Mouse (Mus musculus): ENCODE results near the gene Slc9a6. TPM values are rescaled to one million over a fixed set of nuclear protein-coding genes. Genes with fewer than 3 reads are reported as not detected.

Gene Slc9a6
- polyA plus RNA-seq, 1 experiment from 2014 or later, result 31.2 TPM

DNA sequence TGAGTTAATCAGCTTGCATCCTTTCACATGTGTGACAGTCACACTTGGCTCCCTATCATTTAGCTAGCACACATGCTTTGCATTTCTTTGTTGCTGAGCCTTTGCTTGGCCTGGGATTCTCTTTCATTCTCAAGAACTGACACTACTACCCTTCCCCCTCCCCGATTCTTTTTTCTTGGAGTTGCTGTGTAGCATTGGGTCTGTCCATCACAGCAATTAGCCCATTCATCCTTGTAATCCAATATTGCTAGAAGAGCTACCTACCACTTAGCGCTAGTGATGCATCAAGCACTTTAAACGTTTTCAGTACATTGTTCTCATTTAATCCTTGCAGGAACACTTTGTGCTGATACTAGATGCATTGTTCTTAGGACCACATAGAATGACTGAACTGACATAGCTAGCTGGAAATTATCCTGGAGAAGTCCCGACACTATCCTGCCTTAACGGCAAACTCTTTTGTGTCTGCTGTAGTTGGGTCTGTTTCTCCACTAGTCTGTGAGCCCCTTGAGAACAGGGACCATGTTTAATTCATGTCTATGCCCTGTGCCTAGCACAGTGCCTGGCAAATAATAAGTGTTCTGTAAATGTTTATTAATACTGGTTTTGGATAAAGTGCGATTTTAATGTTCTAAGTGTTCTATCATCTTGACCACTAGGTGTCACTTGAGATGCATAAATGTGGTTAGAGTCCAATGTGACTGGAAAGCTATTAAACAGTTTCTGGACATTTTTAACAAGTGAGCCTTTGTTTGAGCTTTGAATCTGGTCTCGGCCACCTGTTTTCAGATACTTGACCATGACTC is 40.2 kb downstream of the Slc9a6 start:
- no peaks in the 10 kb centered on the region for H3K27me3 ChIP-seq (replicated peaks)
- no peaks in the 10 kb centered on the region for H3K9me3 ChIP-seq
- H3K9ac ChIP-seq, result no peak overlapping the region
- ATAC-seq (ENCODE audit: low FRiP score, low read depth), result no peak
- no peaks in the 10 kb centered on the region for H3K4me1 ChIP-seq
- no peak overlapping the region for H3K4me3 ChIP-seq
- H3K36me3 ChIP-seq, result no peaks in the 10 kb centered on the region
- H3K27ac ChIP-seq, result no peak overlapping the region
- no peak overlapping the region for H3K4me2 ChIP-seq (replicated peaks)
- WGBS, result 64% methylated on average over 7 of the region's 7 CpGs

DNA sequence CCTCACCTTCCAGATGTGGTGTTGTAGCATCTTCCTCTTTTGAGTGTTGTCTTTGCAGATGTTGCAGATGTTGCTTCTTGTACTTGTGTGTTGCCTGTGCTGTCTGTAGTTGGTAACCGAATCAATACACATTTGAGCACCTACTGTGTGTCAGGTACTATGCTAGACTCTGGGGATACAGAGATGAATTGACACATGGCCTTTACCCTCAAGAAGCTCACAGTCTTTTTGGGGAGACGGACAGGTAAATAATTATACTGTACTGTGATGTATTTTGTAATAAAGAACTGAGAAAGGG is 40.7 kb downstream of the Slc9a6 start:
- H3K4me1 ChIP-seq, result no peaks in the 10 kb centered on the region
- no peaks in the 10 kb centered on the region for H3K36me3 ChIP-seq
- H3K9me3 ChIP-seq, result no peaks in the 10 kb centered on the region
- H3K9ac ChIP-seq, result no peak overlapping the region
- no peaks in the 10 kb centered on the region for H3K27me3 ChIP-seq (replicated peaks)
- no peak overlapping the region for H3K27ac ChIP-seq
- no peak overlapping the region for H3K4me3 ChIP-seq
- ATAC-seq (ENCODE audit: low FRiP score, low read depth), result no peak
- no peak overlapping the region for H3K4me2 ChIP-seq (replicated peaks)
- 85% methylated on average over 2 of the region's 2 CpGs for WGBS

DNA sequence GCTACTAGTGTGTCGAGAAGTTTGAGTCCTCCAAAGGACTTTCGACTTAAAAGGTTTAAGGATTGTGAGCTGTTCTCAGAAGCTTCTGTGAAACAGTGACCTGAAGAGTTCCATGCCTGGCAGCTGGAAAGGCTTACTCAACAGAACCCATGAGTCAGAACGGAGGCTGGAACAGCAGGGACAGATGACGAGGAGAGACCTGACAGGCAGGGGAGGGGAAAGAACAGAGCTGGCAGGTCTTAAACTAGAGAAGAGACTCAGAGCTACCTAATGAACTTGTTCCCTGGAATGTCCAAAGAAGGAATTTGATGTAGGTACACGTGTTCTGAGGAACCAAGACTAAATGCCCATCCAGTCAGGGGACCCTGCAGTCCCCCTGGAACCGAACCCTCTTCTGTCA is 41.3 kb downstream of the Slc9a6 start:
- no peak overlapping the region for H3K4me3 ChIP-seq
- no peaks in the 10 kb centered on the region for H3K27me3 ChIP-seq (replicated peaks)
- H3K36me3 ChIP-seq, result no peaks in the 10 kb centered on the region
- H3K9me3 ChIP-seq, result no peaks in the 10 kb centered on the region
- no peak for ATAC-seq (ENCODE audit: low FRiP score, low read depth)
- 80% methylated on average over 6 of the region's 6 CpGs for WGBS
- H3K4me2 ChIP-seq (replicated peaks), result no peak overlapping the region
- H3K9ac ChIP-seq, result no peak overlapping the region
- H3K4me1 ChIP-seq, result no peaks in the 10 kb centered on the region
- H3K27ac ChIP-seq, result no peak overlapping the region

DNA sequence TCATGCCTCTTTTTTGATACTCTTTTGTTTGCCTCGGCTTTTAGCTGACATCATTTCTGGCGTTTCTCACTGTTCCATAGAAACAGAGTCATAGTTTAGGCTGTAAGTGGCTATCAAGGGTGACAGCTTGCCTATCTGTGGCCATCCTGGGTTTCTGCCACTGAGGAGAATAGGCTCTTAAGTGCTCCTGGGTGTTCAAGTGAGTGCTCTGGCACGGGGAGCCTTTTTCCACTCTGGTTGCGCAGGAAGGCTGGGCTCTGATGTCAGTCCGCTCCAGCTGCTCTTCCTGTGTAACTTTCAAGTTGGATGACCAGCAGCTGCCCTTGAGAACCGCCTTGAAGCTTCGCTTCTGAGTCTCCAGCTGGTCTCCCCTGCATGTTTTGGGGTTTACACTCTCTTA is 42.2 kb downstream of the Slc9a6 start:
- Histone ChIP-seq H3K9ac (no peak overlapping the region), H3K36me3 (no peaks in the 10 kb centered on the region), H3K27ac (no peak overlapping the region), H3K27me3 (replicated peaks) (no peaks in the 10 kb centered on the region), H3K4me1 (no peaks in the 10 kb centered on the region), H3K9me3 (no peaks in the 10 kb centered on the region), H3K4me2 (replicated peaks) (no peak overlapping the region), H3K4me3 (no peak overlapping the region)
- 80% methylated on average over 7 of the region's 7 CpGs for WGBS
- no peak for ATAC-seq (ENCODE audit: low FRiP score, low read depth)

DNA sequence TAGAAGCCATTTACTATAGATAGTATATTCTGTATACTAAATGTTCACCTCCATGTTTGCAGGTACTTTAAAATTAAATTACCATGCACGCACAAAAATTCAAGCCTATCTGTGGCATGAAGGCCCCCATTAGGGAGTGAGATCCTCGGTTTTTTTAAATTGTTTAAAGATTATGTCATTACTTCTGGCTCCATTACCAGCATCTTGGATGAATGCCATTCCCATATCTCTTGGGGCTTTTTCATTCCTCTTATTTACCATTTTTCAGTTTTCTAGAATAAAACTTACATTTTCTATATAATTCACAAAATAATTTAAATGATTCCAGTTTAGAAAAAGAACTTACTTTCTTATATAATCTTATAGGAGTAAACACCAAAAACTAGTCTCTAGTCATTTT is 46.1 kb downstream of the Slc9a6 start:
- Histone ChIP-seq H3K4me3 (no peak overlapping the region), H3K9me3 (no peaks in the 10 kb centered on the region), H3K36me3 (no peaks in the 10 kb centered on the region), H3K9ac (no peak overlapping the region), H3K27ac (no peak overlapping the region), H3K4me2 (replicated peaks) (no peak overlapping the region), H3K4me1 (no peaks in the 10 kb centered on the region), H3K27me3 (replicated peaks) (no peaks in the 10 kb centered on the region)
- WGBS, result 80% methylated on average over 2 of the region's 2 CpGs
- ATAC-seq (ENCODE audit: low FRiP score, low read depth), result no peak

DNA sequence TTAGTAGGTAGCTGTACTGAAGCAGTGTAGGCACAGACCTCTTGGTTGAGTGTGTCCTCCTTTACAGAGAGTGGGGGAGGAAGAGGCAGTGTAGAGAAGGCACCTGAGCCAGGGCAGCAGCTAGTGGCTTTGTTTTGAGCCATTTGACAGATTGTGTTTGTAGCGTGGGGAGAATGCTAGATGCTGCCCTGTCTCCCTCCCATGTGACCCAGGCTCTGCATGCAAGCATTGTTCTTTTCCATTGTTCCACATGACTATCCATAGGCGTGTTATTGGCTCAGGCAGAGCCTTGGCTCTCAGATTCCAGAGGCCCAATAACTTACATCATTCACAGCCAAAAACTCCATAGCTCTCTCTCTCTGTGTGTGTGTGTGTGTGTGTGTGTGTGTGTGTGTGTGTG is 49.7 kb downstream of the Slc9a6 start:
- Histone ChIP-seq H3K9ac (no peak overlapping the region), H3K9me3 (no peaks in the 10 kb centered on the region), H3K4me2 (replicated peaks) (no peak overlapping the region), H3K27ac (no peak overlapping the region), H3K27me3 (replicated peaks) (no peaks in the 10 kb centered on the region), H3K36me3 (no peaks in the 10 kb centered on the region), H3K4me3 (no peak overlapping the region), H3K4me1 (no peaks in the 10 kb centered on the region)
- WGBS, result 42% methylated on average over 2 of the region's 2 CpGs
- no peak for ATAC-seq (ENCODE audit: low FRiP score, low read depth)

DNA sequence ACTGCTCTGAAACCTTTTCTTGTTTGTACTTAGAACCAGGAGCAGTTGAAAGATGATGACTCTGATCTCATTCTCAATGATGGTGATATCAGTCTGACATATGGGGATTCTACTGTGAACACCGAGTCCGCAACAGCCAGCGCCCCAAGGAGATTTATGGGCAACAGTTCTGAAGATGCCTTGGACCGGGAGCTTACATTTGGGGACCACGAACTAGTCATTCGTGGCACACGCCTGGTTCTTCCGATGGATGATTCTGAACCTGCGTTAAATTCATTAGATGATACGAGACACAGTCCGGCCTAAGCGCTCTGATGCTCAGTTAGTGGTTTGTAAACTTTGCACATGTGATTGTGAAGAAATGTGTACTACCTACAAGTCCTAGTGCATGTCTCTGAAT is 51.6 kb downstream of the Slc9a6 start:
- ATAC-seq (ENCODE audit: low FRiP score, low read depth), result no peak

DNA sequence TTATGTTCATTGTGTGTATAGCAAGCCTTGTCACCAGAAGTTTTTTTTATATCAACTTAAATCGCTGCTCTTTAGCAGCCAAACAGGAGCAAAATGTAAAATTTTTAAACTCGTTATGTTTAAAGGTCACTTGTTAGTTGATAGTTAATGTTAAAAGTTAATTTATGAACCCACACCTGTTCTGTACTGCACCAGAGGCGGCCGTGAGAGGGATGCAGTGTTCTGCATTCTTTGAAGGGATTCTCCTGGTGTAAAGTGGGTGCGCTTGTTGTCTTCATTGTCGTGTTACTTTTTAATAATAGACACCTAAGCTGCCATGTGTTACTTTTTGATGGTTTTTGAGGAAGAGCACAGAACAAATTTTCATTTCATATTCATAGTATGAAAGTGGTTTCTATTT is 52.8 kb downstream of the Slc9a6 start:
- Histone ChIP-seq H3K4me1 (no peaks in the 10 kb centered on the region), H3K4me2 (replicated peaks) (no peak overlapping the region), H3K27ac (no peak overlapping the region), H3K4me3 (no peak overlapping the region), H3K9me3 (no peaks in the 10 kb centered on the region), H3K9ac (no peak overlapping the region), H3K27me3 (replicated peaks) (no peaks in the 10 kb centered on the region), H3K36me3 (no peaks in the 10 kb centered on the region)
- ATAC-seq (ENCODE audit: low FRiP score, low read depth), result no peak
- 79% methylated on average over 6 of the region's 6 CpGs for WGBS

More for the DNA sequence above, 51.6 kb downstream of the Slc9a6 start:
- H3K4me3 ChIP-seq, result no peak overlapping the region
- no peaks in the 10 kb centered on the region for H3K36me3 ChIP-seq
- 74% methylated on average over 12 of the region's 12 CpGs for WGBS
- H3K4me1 ChIP-seq, result no peaks in the 10 kb centered on the region
- H3K27ac ChIP-seq, result no peak overlapping the region
- H3K9me3 ChIP-seq, result no peaks in the 10 kb centered on the region
- H3K4me2 ChIP-seq (replicated peaks), result no peak overlapping the region
- no peak overlapping the region for H3K9ac ChIP-seq
- no peaks in the 10 kb centered on the region for H3K27me3 ChIP-seq (replicated peaks)

DNA sequence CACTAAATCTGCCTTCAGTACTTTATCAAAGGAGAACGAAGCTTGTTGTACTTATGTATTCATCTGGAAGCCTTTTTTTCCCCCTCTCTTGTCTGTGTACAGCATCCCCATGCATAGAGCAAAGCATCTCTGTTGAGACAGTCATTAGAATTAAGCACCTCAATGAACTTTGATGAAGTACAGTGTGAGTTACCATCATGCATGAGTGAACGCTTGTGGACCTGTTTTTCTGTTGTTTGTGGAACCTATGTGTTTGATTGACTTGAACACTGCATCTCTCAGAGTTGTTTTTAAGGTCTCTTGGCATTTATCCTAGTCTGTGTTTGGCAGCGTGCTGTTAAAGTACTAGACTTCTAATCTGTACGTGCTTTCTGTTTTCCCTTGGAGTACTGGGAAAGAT is 53.8 kb downstream of the Slc9a6 start:
- no peaks in the 10 kb centered on the region for H3K36me3 ChIP-seq

DNA sequence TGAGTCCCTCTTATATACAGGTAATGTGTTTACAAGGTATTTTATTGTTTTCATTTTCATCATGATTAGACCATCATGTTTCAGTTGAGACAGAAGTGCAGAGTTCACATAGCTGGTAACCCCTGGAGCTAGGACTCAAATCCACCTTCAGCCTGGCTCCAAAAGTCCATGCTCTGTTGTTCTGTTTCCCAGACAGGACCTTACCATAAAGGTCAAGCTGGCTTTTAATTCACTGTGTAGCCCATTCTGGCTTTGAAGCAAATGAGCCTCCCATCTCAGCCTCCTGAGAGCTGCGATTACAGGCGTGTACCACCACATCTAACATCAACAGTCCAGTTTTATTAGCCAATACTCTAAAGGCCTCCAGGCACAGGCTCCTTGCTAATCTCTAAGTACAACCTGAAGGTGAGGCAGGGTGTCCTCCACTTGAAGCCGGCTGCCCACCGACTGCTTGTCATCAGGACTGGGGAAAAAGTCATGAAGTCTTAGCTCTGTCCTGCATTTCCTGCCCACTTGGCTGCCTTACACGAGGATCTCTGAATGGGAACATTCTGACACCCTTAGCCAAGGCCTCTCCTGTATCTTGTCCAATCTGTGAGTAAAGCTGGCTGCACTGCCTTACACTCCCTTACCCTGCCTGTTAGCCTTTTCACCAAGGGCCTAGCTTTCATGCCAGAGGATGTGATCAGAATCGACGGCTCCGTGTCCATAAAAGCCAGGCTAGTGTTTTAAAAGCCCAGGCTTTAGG is 55.8 kb downstream of the Slc9a6 start:
- H3K4me1 ChIP-seq, result no peaks in the 10 kb centered on the region
- H3K36me3 ChIP-seq, result no peaks in the 10 kb centered on the region
- H3K4me2 ChIP-seq (replicated peaks), result no peak overlapping the region
- no peaks in the 10 kb centered on the region for H3K27me3 ChIP-seq (replicated peaks)
- no peaks in the 10 kb centered on the region for H3K9me3 ChIP-seq
- H3K4me3 ChIP-seq, result no peak overlapping the region
- ATAC-seq (ENCODE audit: low FRiP score, low read depth), result no peak
- H3K9ac ChIP-seq, result no peak overlapping the region
- H3K27ac ChIP-seq, result no peak overlapping the region
- WGBS, result 81% methylated on average over 8 of the region's 8 CpGs

More for the DNA sequence above, 53.8 kb downstream of the Slc9a6 start:
- Histone ChIP-seq H3K4me3 (no peak overlapping the region), H3K27ac (no peak overlapping the region), H3K4me1 (no peaks in the 10 kb centered on the region), H3K9ac (no peak overlapping the region), H3K4me2 (replicated peaks) (no peak overlapping the region), H3K27me3 (replicated peaks) (no peaks in the 10 kb centered on the region), H3K9me3 (no peaks in the 10 kb centered on the region)
- ATAC-seq (ENCODE audit: low FRiP score, low read depth), result no peak
- WGBS, result 79% methylated on average over 4 of the region's 4 CpGs

DNA sequence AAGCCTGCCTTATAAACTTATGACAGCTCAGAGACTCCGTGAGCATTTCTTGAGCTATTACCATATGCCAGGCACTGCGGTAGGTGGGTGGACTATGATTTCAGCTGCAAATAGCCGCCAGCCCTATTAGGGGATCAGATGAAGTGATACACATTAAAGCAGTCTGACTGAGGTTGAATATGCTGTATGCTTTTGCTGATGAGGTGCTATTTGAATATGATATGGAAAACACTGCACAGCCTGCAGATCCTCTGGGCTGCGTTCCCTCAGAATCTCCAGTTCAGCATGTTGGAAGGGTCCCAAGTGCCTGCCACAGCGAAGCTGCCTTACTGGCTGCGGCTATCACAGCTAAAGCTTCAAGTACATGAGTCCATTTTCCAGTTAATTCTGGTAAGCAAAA is 57.7 kb downstream of the Slc9a6 start:
- no peak overlapping the region for H3K4me3 ChIP-seq
- no peak overlapping the region for H3K9ac ChIP-seq
- H3K27me3 ChIP-seq (replicated peaks), result no peaks in the 10 kb centered on the region
- no peak overlapping the region for H3K4me2 ChIP-seq (replicated peaks)
- ATAC-seq (ENCODE audit: low FRiP score, low read depth), result no peak
- no peaks in the 10 kb centered on the region for H3K36me3 ChIP-seq
- H3K27ac ChIP-seq, result no peak overlapping the region
- no peaks in the 10 kb centered on the region for H3K4me1 ChIP-seq
- WGBS, result 92% methylated on average over 6 of the region's 6 CpGs
- no peaks in the 10 kb centered on the region for H3K9me3 ChIP-seq

DNA sequence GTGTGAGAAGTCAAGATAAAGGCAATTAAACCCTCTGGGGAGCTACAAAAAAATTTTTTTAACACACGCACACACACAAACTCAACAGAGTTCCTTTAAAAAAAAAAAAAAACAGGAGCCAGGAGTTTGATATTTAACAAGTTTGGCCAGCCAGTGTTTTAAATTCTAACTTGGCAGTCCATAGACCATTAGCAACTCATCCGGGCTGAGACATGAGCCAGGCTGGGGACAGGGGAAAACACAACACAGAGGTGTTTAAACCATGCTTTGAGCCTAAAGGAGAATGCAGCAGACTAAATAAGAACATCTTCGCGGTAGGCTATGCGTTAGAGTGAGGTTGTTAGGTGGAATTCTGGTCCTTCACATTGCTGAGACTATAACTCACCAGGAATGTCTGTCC is 58.5 kb downstream of the Slc9a6 start:
- H3K9ac ChIP-seq, result no peak overlapping the region
- ATAC-seq (ENCODE audit: low FRiP score, low read depth), result no peak
- H3K4me1 ChIP-seq, result no peaks in the 10 kb centered on the region
- no peak overlapping the region for H3K4me3 ChIP-seq
- no peaks in the 10 kb centered on the region for H3K9me3 ChIP-seq
- no peaks in the 10 kb centered on the region for H3K27me3 ChIP-seq (replicated peaks)
- H3K27ac ChIP-seq, result no peak overlapping the region
- H3K36me3 ChIP-seq, result no peaks in the 10 kb centered on the region
- H3K4me2 ChIP-seq (replicated peaks), result no peak overlapping the region
- 88% methylated on average over 5 of the region's 5 CpGs for WGBS

DNA sequence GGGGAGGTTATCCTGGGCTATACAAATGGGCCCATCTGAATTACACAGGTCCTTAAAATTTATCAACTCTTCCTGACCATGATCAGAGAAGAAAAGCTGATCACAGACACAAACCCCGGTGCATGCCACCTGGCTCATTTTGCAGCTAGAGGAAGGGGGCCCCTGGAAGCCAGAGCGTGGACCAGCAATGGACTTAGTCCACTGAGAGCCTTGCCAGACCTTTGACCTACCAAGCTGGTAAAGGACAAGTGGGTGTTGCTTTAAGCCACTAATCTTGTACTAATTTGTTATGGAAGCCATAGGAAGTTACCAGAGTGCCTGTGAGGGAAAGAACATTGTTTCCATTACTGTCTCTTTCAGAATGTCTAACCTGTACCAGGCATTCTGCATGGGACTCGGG is 58.9 kb downstream of the Slc9a6 start:
- Histone ChIP-seq H3K27me3 (replicated peaks) (no peaks in the 10 kb centered on the region), H3K4me3 (no peak overlapping the region), H3K4me2 (replicated peaks) (no peak overlapping the region), H3K4me1 (no peaks in the 10 kb centered on the region), H3K27ac (no peak overlapping the region), H3K9me3 (no peaks in the 10 kb centered on the region), H3K36me3 (no peaks in the 10 kb centered on the region), H3K9ac (no peak overlapping the region)
- WGBS, result 93% methylated on average over 3 of the region's 3 CpGs
- no peak for ATAC-seq (ENCODE audit: low FRiP score, low read depth)

All from neural tube, embryonic 12.5 days (tissue).